Mouse (Mus musculus): ENCODE results near the gene Pkd2l1.
A peak's percentile ranks its signal among the peaks of the same experiment; 100 is the strongest.

Pkd2l1 gene

DNA sequence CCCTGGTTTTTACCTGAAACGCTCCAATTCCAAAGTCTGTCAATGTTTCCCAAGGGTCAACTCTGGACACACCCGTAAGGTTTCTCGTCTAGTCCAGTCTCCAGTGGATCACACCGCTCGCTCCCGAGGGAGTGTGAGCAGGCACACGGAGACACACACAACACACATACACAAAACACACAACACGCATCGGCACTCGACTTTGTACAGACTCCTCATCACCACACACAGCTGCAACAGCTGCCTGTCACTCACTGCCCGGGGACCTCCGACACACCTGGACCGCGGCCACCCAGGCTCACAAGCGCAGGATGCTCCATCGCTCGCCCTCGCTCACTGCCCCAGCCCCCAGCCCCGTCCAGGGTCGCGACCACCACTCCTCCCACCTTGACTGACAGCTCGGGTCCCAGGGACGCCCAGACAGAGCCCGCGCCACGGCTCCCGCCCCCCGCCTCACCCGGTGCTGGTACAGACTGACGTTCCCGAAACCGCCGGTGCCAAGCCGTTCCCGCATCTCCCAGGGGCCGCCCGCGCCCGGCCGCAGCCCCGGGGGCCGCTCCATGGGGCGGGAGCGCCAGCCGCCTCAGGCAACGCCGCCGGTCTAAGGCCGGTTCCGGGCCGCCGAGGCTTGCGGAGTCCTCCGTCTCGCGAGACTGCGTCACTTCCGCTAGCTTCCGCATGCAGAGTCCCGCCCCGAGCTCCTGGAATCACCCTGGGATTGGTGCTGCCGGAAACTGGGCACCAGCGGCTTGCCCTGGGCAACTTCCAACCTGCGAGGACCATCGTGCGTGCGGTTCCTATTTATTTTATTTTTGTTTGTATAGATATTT lies 85.2 kb downstream of the Pkd2l1 start, which contains the start of gene Chuk:
TSS of gene Chuk (minus strand) at position 650 of the 830 bp plus-strand sequence.
- DNase-seq = peak; percentile 93 to 95

DNA sequence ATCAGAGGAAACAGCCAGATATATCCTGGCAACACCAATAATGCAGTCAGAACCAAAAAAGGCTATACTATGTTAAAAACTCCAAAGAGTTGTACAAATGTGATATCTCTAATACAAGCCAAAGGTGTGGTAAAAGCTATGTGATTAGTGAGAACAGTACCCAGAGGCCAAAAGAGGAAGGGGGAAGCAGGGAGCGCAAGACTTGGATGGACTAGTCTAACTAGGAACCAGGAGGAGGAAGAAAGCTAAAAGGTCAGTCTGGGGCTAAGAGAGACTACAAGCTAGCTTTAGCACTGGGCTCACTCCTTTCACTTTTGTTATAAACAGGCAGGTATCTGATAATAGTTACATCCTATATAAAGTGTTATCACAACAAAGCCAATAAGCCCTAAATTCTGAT lies 87.8 kb downstream of the Pkd2l1 start:
- DNase-seq = no peak

DNA sequence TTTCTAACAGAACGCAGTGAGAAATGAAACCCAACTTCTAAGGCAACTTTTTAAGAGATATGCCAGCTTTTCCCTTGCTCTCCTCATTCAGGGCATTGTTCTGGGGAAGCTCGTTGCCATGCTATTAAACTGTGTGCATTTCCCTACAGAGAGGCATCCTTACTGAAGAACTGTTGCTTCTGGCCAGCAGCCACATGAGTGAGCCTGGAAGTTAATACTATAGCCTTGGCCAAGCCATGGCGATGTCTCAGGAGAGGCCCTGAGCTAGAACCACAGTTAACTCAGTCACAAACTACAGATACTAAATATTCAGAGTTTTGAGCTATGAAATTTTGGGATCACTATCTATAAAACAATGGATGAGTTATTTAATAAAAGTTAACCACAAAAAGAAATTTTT lies 89.2 kb downstream of the Pkd2l1 start:
- no peak for DNase-seq

GRCm38 (mm10) chr19:44100840-44101239 lies 91.4 kb downstream of the Pkd2l1 start:
- DNase-seq = no peak

All from cerebellum, postnatal 36 days (tissue).